Mouse (Mus musculus) thymus, postnatal 25 days (tissue): ENCODE measurements around the gene Slc10a4.
"Not testable (repeated sequence)": the region's sequence is repeated elsewhere in the genome, so short reads cannot be mapped to it uniquely, and the experiment has no call there.

Source experiments
- DNase-seq: peaks from one replicate; pipeline ENCODE4 v3.0.0; 2022

The Slc10a4 gene

GRCm38 (mm10) chr5:73006784-73007581 lies at the start of gene Slc10a4:
Gene Slc10a4 (plus strand): TSS chr5:73006883.
- DNase-seq, result no peak

- no peak for DNase-seq
Measured at GRCm38 (mm10) chr5:72957281-72957680, 49.4 kb upstream of the Slc10a4 start.

- DNase-seq, result no peak
Measured at GRCm38 (mm10) chr5:72960096-72960495, 46.6 kb upstream of the Slc10a4 start.

- DNase-seq, result no peak
Measured at GRCm38 (mm10) chr5:72965706-72966105, 41.0 kb upstream of the Slc10a4 start.

GRCm38 (mm10) chr5:72972435-72972834 lies 34.2 kb upstream of the Slc10a4 start:
- no peak for DNase-seq

GRCm38 (mm10) chr5:72972934-72973333 lies 33.7 kb upstream of the Slc10a4 start:
- DNase-seq, result no peak

- no peak for DNase-seq
Measured at GRCm38 (mm10) chr5:72974602-72975001, 32.1 kb upstream of the Slc10a4 start, which contains the start of gene Gm10135. Gene Gm10135 (minus strand): TSS chr5:72974702.

- DNase-seq, result no peak
Measured at GRCm38 (mm10) chr5:72975996-72976395, 30.7 kb upstream of the Slc10a4 start.

- DNase-seq, result no peak
Measured at GRCm38 (mm10) chr5:72976539-72976938, 30.1 kb upstream of the Slc10a4 start.

- no peak for DNase-seq
Measured at GRCm38 (mm10) chr5:72984091-72984490, 22.6 kb upstream of the Slc10a4 start.

GRCm38 (mm10) chr5:72987786-72988185 lies 18.9 kb upstream of the Slc10a4 start:
- DNase-seq, result no peak

- DNase-seq, result no peak
Measured at GRCm38 (mm10) chr5:72989756-72990155, 16.9 kb upstream of the Slc10a4 start.

- DNase-seq, result no peak
Measured at GRCm38 (mm10) chr5:72992474-72992873, 14.2 kb upstream of the Slc10a4 start.

GRCm38 (mm10) chr5:72994424-72994823 lies 12.3 kb upstream of the Slc10a4 start:
- no peak for DNase-seq

GRCm38 (mm10) chr5:72994928-72995327 lies 11.8 kb upstream of the Slc10a4 start:
- no peak for DNase-seq

- no peak for DNase-seq
Measured at GRCm38 (mm10) chr5:72995379-72995778, 11.3 kb upstream of the Slc10a4 start.

GRCm38 (mm10) chr5:72998546-72998945 lies 8.1 kb upstream of the Slc10a4 start:
- not testable (repeated sequence) for DNase-seq

- no peak for DNase-seq
Measured at GRCm38 (mm10) chr5:73004046-73004445, 2.6 kb upstream of the Slc10a4 start.

GRCm38 (mm10) chr5:73007582-73007959 lies 888 bp downstream of the Slc10a4 start:
- DNase-seq, result no peak

GRCm38 (mm10) chr5:73008230-73008629 lies 1.5 kb downstream of the Slc10a4 start:
- peak; percentile 12 for DNase-seq

- DNase-seq, result not testable (repeated sequence)
Measured at GRCm38 (mm10) chr5:73011806-73012205, 5.1 kb downstream of the Slc10a4 start.

GRCm38 (mm10) chr5:73012884-73013610 lies 6.4 kb downstream of the Slc10a4 start:
- not testable (repeated sequence) for DNase-seq

GRCm38 (mm10) chr5:73013611-73014287 lies 7.1 kb downstream of the Slc10a4 start:
- not testable (repeated sequence) for DNase-seq
